Mouse (Mus musculus) right cerebral cortex, postnatal 14 days (tissue): ENCODE results near the gene Cstf2.
A peak's percentile ranks its signal among the peaks of the same experiment; 100 is the strongest.

ENCODE experiments used
- DNase-seq: peaks from one replicate; pipeline ENCODE4 v3.0.0; 2022

Gene Cstf2

GRCm38 (mm10) chrX:134058987-134059712 is at the start of gene Cstf2:
Cstf2 (plus strand) TSS chrX:134059187.
- DNase-seq = peak; percentile 88

- peak; percentile 48 for DNase-seq
Measured at GRCm38 (mm10) chrX:134019005-134019404, 40.0 kb upstream of the Cstf2 start.

DNA sequence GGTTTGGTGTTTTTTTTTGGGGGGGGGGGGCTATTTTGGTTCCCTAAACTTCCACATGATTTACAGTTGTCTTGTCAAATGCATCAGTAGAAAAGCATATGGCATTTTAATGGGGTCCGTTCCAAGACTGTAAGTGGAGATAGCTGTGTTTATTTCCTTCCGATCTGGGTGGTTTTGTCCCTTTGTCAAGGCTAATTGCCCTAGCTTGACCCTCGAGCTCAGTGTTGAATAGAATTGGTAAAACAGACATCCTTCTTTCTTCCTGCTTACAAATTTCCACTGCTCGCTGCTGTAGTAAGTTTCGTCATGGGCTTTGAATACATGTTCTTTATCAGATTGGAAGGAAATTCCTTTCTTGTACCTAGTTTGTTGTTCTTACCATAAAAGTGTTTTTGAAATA is 38.3 kb upstream of the Cstf2 start:
- no peak for DNase-seq

- no peak for DNase-seq
Measured at GRCm38 (mm10) chrX:134048994-134049393, 10.0 kb upstream of the Cstf2 start.

DNA sequence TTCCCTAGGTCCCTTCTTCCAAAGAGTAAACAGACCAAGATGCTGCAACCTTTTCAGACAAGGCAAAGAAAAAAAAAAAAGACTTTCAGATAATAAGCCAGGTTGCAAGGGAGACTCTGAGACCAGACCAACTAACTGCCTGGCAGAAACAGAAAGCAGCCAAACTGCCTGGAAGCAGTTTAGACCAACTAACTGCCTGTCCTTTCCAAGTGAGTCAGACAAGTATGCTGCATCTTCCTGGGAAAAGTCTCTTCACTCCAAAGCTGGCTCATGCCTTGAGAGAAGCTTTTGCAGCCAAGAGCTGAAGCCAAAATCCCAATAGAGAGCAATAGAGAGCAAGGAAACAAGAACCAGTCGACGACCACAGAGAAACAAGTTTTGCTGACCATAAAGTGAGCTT is 2.1 kb upstream of the Cstf2 start:
- DNase-seq = no peak

DNA sequence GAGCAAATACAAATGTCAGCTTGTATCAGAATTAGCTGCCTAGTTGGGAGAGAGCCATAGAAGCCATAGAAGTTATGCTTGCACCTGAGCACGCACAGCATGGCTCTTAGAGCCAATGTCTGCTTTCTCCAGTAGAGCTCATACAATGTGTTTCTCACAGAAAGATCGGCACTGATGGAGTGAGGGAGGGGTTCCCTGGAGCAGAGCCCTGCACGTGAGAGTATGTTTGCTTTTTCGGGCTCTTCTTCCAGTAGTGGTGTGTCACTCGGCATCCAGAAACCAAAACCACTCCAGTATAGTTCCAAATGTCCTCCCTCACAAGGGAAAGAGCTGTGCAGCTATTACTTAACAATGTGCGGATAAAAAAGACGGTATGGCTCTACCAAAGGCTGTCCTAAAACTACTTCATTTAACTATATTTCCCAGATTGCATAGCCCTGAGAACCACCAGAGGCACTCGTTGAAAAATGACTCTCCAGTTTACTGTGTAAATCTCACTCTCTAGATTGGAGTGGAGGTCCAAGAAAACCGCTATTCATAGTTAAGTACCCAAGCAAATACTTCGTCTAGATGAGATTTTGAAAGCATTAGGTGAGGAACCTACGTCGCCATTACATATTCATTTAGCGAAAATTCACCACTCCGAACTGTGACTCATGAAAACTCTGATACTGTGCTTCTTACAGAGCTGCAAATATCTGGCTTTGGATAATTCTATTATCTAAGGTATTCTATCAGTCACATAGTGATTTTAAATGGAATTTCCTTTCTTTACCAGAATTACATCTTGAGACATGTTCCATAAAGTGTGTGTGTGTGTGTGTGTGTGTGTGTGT is 729 bp upstream of the Cstf2 start:
- no peak for DNase-seq

DNA sequence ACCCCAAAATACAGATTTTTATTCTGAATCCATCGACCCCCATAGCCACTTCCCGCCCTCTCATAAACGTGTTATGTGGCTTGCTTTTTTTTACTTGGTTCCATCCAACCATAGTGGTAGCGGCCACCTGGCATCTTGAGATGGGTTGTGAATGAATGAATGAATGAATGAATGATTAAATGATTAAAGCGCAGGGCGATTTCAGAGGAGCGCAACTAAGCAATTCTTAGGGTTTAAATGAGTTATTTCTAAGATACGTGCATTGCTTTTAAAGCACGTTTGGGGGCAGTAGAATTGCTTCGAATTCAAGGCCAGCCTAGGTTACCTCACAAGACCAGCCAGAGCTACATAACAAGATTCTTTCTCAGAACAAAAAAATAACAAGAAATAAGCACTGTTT is 777 bp downstream of the Cstf2 start:
- no peak for DNase-seq

DNA sequence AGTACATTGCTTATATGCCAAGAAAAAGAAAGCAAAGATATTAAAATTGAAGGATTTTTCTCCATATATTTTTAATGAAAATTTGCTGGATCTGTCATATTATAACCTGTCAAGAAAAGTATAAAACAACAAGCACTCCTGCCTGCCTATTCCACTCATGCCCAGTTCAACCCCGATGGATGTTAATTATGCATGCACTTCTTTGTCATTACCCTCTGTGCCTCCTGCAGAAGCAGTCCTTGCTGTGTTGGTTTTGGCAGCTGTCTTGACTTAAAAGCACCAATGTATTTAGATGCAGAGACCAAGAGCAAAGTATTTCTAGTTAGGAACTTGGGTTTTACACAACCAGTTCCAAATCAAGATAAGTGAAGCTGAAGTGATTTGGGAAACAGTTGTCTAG is 26.5 kb downstream of the Cstf2 start:
- DNase-seq = no peak

GRCm38 (mm10) chrX:134102641-134103040 is 43.7 kb downstream of the Cstf2 start:
- no peak for DNase-seq

DNA sequence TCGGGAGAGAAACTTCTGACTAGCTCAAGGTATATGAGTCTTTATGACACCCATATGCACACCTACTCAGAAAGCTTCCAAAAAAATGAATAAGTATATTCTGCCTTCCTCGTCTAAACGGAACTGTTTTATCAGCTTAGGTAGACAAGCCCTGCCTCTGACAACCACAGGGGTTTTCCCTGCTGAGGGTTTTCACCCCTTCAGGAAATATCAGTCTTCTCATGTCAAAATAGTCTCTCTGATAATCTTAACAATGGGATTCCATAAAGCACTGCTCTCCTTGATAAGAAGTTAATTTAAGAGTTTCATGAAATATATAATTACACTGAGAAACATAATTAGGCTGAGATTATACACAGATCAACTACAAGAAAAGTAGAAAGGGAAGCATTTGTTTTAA is 52.8 kb downstream of the Cstf2 start:
- no peak for DNase-seq

GRCm38 (mm10) chrX:134116417-134116816 is 57.4 kb downstream of the Cstf2 start:
- no peak for DNase-seq

- no peak for DNase-seq
Measured at GRCm38 (mm10) chrX:134128549-134128948, 69.6 kb downstream of the Cstf2 start.

- DNase-seq = peak; percentile 9
Measured at GRCm38 (mm10) chrX:134132295-134132694, 73.3 kb downstream of the Cstf2 start.

DNA sequence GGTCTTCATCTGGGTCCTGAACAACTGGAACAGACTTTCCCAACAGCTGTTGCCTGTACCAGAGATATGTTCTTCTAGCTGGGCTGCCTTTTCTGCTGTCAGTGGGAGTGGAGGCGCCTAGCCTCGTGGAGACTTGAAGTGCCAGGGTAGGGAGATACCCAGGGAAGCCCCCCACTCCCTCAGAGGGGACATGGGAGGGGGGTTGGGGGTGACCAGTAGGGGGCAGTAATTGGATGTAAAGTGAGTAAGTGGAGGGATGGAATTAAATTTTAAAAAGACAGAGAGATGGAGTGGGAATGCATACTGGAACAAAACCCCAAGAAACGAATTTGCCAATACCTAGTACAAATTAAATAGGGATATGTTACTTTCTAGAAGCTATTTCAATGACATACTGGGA is 74.8 kb downstream of the Cstf2 start:
- DNase-seq = no peak
